8 mouse cellular contexts compared by ENCODE assay signal in the genomic region with DNA sequence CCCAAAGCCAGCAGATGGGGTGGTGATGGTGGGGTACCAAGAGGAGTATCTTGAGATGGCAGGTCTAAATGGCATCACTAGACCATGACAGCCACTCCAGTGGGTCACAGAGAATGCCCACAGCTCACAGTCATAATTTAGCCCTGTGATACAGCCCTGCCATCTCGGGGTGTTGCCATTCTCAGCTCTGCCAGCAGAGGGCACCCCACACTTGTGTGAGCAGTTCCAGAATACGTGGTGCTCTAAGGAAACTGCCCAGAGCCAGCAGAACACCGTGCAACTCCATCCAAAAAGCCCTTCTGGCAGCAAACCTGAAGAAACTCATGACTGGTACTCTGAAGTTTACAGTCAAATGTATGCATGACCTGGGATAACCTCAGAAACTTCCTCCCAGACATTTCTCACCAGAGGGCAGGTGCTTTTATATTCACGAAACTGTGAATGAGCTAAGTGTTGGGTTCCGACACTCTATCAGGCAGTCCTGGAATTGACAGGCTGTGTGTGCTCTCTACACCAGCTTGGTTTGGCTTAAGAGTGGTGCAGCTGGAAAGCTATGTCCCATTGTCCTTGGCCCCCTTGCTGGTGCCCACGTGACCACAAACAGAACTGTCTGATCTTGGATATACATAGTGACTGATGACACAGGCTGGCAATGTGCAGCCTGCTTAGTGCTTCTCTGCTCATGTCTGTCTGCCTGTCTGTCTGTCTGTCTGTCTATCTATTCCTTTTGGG. TPM values are rescaled to one million over a fixed set of nuclear protein-coding genes. Genes with fewer than 3 reads are reported as not detected.
DNase-seq lines count a peak whose midpoint lies in the region; ATAC-seq and TF ChIP-seq lines count a peak whose summit lies in the region.

No protein-coding gene starts in this region.

- H3K9me3 ChIP-seq in hindbrain, embryonic 16.5 days (ENCODE audit: control insufficient read depth, low read length), result no peaks in the 10 kb centered on the region

- DNase-seq in T-cell, adult 2 months (ENCODE audit: low spot score), result peak; percentile 64
- DNase-seq in cerebellum, postnatal 14 days, result peak; percentile 94 to 97
- DNase-seq in gastrocnemius, adult 2 months, result peak; percentile 91
- DNase-seq in layer of hippocampus, postnatal 36 days, result peak; percentile 82 to 84
- peak; percentile 96 for DNase-seq in lung, postnatal 36 days
- peak; percentile 81 to 90 for DNase-seq in right cerebral cortex, postnatal 10 days (ENCODE audit: low spot score in 2 of 2)
- peak; percentile 89 for DNase-seq in urinary bladder, postnatal 25 days (ENCODE audit: low spot score)

- no peak overlapping the region for H3K4me3 ChIP-seq in gastrocnemius, adult 2 months
- H3K4me3 ChIP-seq in hindbrain, embryonic 16.5 days (ENCODE audit: low read length), result no peak overlapping the region

- peak; percentile 60 for ATAC-seq in hindbrain, embryonic 16.5 days

- peak; percentile 99 for TF ChIP-seq CTCF in gastrocnemius, adult 2 months (IDR thresholded peaks at IDR 0.05)

- H3K9ac ChIP-seq in hindbrain, embryonic 16.5 days (ENCODE audit: low read depth, low read length), result no peak overlapping the region

- intact Hi-C loops in gastrocnemius, adult 2 months (cut with DNase I), result loop anchor here (1.0 to 10.0 kb wide), 3 partner anchors 85 to 281 kb away; a partner anchor contains a TSS

- H3K4me2 ChIP-seq in hindbrain, embryonic 16.5 days (ENCODE audit: low read length), result no peak overlapping the region

- WGBS in hindbrain, embryonic 16.5 days, result 40% methylated on average over 6 of the region's 6 CpGs

- H3K4me1 ChIP-seq in hindbrain, embryonic 16.5 days (ENCODE audit: control insufficient read depth, insufficient read depth, low read depth, low read length), result no peaks in the 10 kb centered on the region

- no peak overlapping the region for H3K27ac ChIP-seq in gastrocnemius, adult 2 months
- H3K27ac ChIP-seq in hindbrain, embryonic 16.5 days (ENCODE audit: low read depth, low read length), result no peak overlapping the region

- H3K27me3 ChIP-seq in hindbrain, embryonic 16.5 days (replicated peaks; ENCODE audit: control insufficient read depth, insufficient read depth, low read length), result no peaks in the 10 kb centered on the region

- no peaks in the 10 kb centered on the region for H3K36me3 ChIP-seq in hindbrain, embryonic 16.5 days (ENCODE audit: control insufficient read depth, insufficient read depth, low read length)

RNA-seq across cellular contexts. Expression of a gene that starts 55.2 kb away (rescaled TPM):
- 1 to 10 TPM; 3.0 to 7.4 TPM for total RNA-seq in gastrocnemius, adult 2 months (2021)
- polyA plus RNA-seq in hindbrain, embryonic 16.5 days (2015; fragmentation: Nextera tagmentation; extraction: Ambion mirVana), result 5.6 and 6.4 TPM in 2 replicates
- 10 to 100 TPM; 30.0 to 31.6 TPM for total RNA-seq in layer of hippocampus, postnatal 36 days (2021)
